Mouse (Mus musculus) CH12.LX (cell line): ENCODE measurements around the gene Efcab2. TPM values are rescaled to one million over a fixed set of nuclear protein-coding genes. Genes with fewer than 3 reads are reported as not detected.

Experiments
- DNase-seq: peaks from one replicate; pipeline ENCODE4 v3.0.0-alpha.2; 2013; ENCODE audit errors: extremely low read depth
- H3K27ac ChIP-seq: 2 replicates; pipeline ENCODE4 v1.5.1; 2012; ENCODE audit warnings: low read depth, mild to moderate bottlenecking, control low read depth, moderate library complexity; ENCODE audit not compliant: insufficient read depth
- H3K27me3 ChIP-seq: replicated peaks from 2 replicates; pipeline ENCODE3; 2012; ENCODE audit warnings: inconsistent platforms
- H3K36me3 ChIP-seq, 2 experiments: replicated peaks in 1 of 2; 2 replicates each; pipeline versions ENCODE3 to v1.6.1; 2012; ENCODE audit warnings: inconsistent platforms in 1 of 2, low read length in 1 of 2, mild to moderate bottlenecking in 1 of 2, mixed read lengths in 1 of 2, moderate library complexity in 1 of 2; ENCODE audit not compliant: control insufficient read depth in 1 of 2, insufficient read depth in 1 of 2
- H3K4me1 ChIP-seq, 2 experiments: 2 replicates each; pipeline ENCODE4 v1.6.1; 2012; ENCODE audit warnings: inconsistent platforms in 1 of 2, moderate library complexity in 1 of 2; ENCODE audit not compliant: insufficient read depth in 2 of 2, control insufficient read depth in 1 of 2
- H3K4me2 ChIP-seq: 2 replicates; pipeline ENCODE4 v1.6.1; 2012; ENCODE audit warnings: low read depth, mild to moderate bottlenecking, control low read depth; ENCODE audit not compliant: poor library complexity, insufficient read depth, severe bottlenecking
- H3K4me3 ChIP-seq, 3 experiments: fragments of 150-350 bp in 1 of 3; sonication (generic) in 1 of 3; replicated peaks in 1 of 3; 2 replicates each; pipeline versions ENCODE3 to v1.5.1; 2011 to 2012; ENCODE audit warnings: low read depth in 2 of 3, low read length in 2 of 3, mild to moderate bottlenecking in 2 of 3, moderate library complexity in 2 of 3, control low read depth in 1 of 3, improper control_type of control experiment in 1 of 3, inconsistent platforms in 1 of 3, mixed read lengths in 1 of 3; ENCODE audit not compliant: poor library complexity in 1 of 3
- H3K79me2 ChIP-seq: replicated peaks from 2 replicates; pipeline ENCODE4 v1.6.1; 2012; ENCODE audit warnings: mild to moderate bottlenecking, moderate library complexity; ENCODE audit not compliant: control insufficient read depth, poor library complexity, insufficient read depth, severe bottlenecking; ENCODE audit errors: extremely low read depth
- H3K9ac ChIP-seq: 2 replicates; pipeline ENCODE4 v1.6.1; 2012; ENCODE audit warnings: low read depth, mild to moderate bottlenecking, control low read depth, moderate library complexity; ENCODE audit not compliant: insufficient read depth
- H3K9me3 ChIP-seq: replicated peaks from 2 replicates; pipeline ENCODE3; 2012; ENCODE audit warnings: low read length, inconsistent platforms, mixed read lengths
- CHD2 ChIP-seq: IDR thresholded peaks from 2 replicates; pipeline ENCODE4 v1.6.1; 2011; ENCODE audit warnings: low read length, improper control_type of control experiment
- EP300 ChIP-seq: IDR thresholded peaks from 2 replicates; pipeline ENCODE4 v1.6.1; 2011; ENCODE audit warnings: low read length, improper control_type of control experiment
- HCFC1 ChIP-seq: IDR thresholded peaks from 2 replicates; pipeline ENCODE4 v1.6.1; 2012; ENCODE audit warnings: low read depth, mild to moderate bottlenecking, inconsistent platforms, low read length, improper control_type of control experiment
- IRF4 ChIP-seq: IDR thresholded peaks from 2 replicates; pipeline ENCODE4 v1.6.1; 2014; ENCODE audit warnings: low read depth, mild to moderate bottlenecking, inconsistent platforms, low read length, improper control_type of control experiment
- MAX ChIP-seq: IDR thresholded peaks from 2 replicates; pipeline ENCODE4 v1.6.1; 2011; ENCODE audit warnings: low read length, improper control_type of control experiment
- MAZ ChIP-seq: IDR thresholded peaks from 2 replicates; pipeline ENCODE4 v1.6.1; 2012; ENCODE audit warnings: low read depth, mild to moderate bottlenecking, inconsistent platforms, low read length, improper control_type of control experiment, moderate library complexity
- MXI1 ChIP-seq: IDR thresholded peaks from 2 replicates; pipeline ENCODE4 v1.6.1; 2011; ENCODE audit warnings: mild to moderate bottlenecking, low read depth, low read length, improper control_type of control experiment
- MYC ChIP-seq: IDR thresholded peaks from 2 replicates; pipeline ENCODE4 v1.6.1; 2011; ENCODE audit warnings: low read depth, mild to moderate bottlenecking, improper control_type of control experiment, low read length
- PAX5 ChIP-seq: IDR thresholded peaks from 2 replicates; pipeline ENCODE4 v1.6.1; 2012; ENCODE audit warnings: low read length, inconsistent platforms, mixed read lengths
- POLR2AphosphoS2 ChIP-seq: IDR thresholded peaks from 2 replicates; pipeline ENCODE4 v1.6.1; 2011; ENCODE audit warnings: low read depth, low read length, improper control_type of control experiment
- RAD21 ChIP-seq: IDR thresholded peaks from 2 replicates; pipeline ENCODE4 v1.6.1; 2011; ENCODE audit warnings: low read depth, mild to moderate bottlenecking, low read length, improper control_type of control experiment, moderate library complexity
- TBP ChIP-seq: conservative IDR thresholded peaks from 2 replicates; pipeline ENCODE4 v1.6.1; 2011; ENCODE audit warnings: low read depth, low read length, improper control_type of control experiment
- TCF12 ChIP-seq: IDR thresholded peaks from 2 replicates; pipeline ENCODE4 v1.6.1; 2014; ENCODE audit warnings: low read depth, mild to moderate bottlenecking, inconsistent platforms, low read length, improper control_type of control experiment
- ZC3H11A ChIP-seq: IDR thresholded peaks from 2 replicates; pipeline ENCODE4 v1.6.1; 2012; ENCODE audit warnings: low read depth, mild to moderate bottlenecking, inconsistent platforms, low read length, improper control_type of control experiment
- ZMIZ1 ChIP-seq: IDR thresholded peaks from 2 replicates; pipeline ENCODE4 v1.6.1; 2012; ENCODE audit warnings: low read depth, mild to moderate bottlenecking, inconsistent platforms, low read length, improper control_type of control experiment
- ZNF384 ChIP-seq: IDR thresholded peaks from 2 replicates; pipeline ENCODE4 v1.6.1; 2012; ENCODE audit warnings: low read depth, low read length, improper control_type of control experiment, inconsistent platforms
- dilution Hi-C: fragments of 300-500 bp; cut with MboI; formaldehyde crosslinking; loops from 2 replicates; pipeline ENCODE4 v1.14.3; 2020; ENCODE audit warnings: low sequenced_read_pairs; ENCODE audit not compliant: extremely low pct_unique_long_range_greater_than_20kb, extremely low pct_ligation_motif_present
- in situ Hi-C: fragments of 300-500 bp; cut with MboI; formaldehyde crosslinking; loops from 3 replicates; pipeline ENCODE4 v1.14.3; 2019; ENCODE audit warnings: low sequenced_read_pairs, low pct_ligation_motif_present, low pct_unique_long_range_greater_than_20kb, mixed read lengths
- polyA plus RNA-seq: library from polyadenylated mRNA; unstranded; fragments of >175 nt; gene quantifications from 2 replicates; pipeline ENCODE4 v1.2.1, GENCODE M21; 2012; ENCODE audit warnings: low read depth; ENCODE audit not compliant: insufficient read length
- total RNA-seq, 2 experiments: library from RNA; depleted of rRNA; stranded (reverse); fragments of 300-350 nt in 1 of 2; fragments of >200 nt in 1 of 2; gene quantifications; 2 replicates each; pipeline ENCODE4 v1.2.3; 2012 to 2014

The Efcab2 gene
- total and polyA plus RNA-seq, 3 experiments, result 1.2 to 3.2 (median 1.8) TPM

GRCm38 (mm10) chr1:178444407-178444806 lies 38.5 kb downstream of the Efcab2 start:
- DNase-seq, result no peak
- dilution Hi-C loops, result no loop called here
- H3K4me1 ChIP-seq, result peaks cover 0 to 10% of the 10 kb centered on the region in 2 experiments; a peak in 2 of 4 replicates
- H3K27ac ChIP-seq, result no peak overlapping the region
- TF ChIP-seq MAX (no peak), MYC (no peak), ZMIZ1 (no peak), CHD2 (no peak), PAX5 (no peak), IRF4 (no peak), TBP (no peak), ZC3H11A (no peak), ZNF384 (no peak), RAD21 (no peak), POLR2AphosphoS2 (no peak), MXI1 (no peak)
- in situ Hi-C loops, result no loop called here
- H3K79me2 ChIP-seq, result no peaks in the 10 kb centered on the region
- no peak overlapping the region for H3K4me2 ChIP-seq
- H3K36me3 ChIP-seq, result no peaks in the 10 kb centered on the region
- H3K4me3 ChIP-seq, result no peak overlapping the region
- no peaks in the 10 kb centered on the region for H3K9me3 ChIP-seq
- H3K27me3 ChIP-seq, result no peaks in the 10 kb centered on the region
- no peak overlapping the region for H3K9ac ChIP-seq

DNA sequence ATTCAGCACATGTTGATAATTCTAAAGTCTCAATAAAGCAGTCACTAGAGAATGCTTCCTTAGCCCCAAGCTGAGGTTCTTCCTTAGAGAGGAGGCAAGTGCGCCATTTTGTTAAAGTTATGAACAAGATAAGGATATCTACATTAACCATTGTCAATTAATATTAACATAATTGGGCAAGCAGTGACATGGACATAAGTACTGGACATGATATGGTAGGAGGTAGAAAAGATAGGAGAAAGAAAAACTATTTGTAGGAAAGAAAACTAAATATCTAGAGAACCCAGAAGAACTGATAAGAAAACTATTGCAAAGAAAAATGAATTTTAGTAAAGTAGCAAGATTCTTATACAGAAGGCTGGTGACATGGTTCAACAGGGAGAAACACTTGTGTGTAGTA lies 41.2 kb downstream of the Efcab2 start:
- Histone ChIP-seq H3K9ac (no peak overlapping the region), H3K79me2 (no peaks in the 10 kb centered on the region)

GRCm38 (mm10) chr1:178448271-178448744 lies 42.4 kb downstream of the Efcab2 start:
- no peak for DNase-seq
- no peaks in the 10 kb centered on the region for H3K79me2 ChIP-seq
- no peaks in the 10 kb centered on the region for H3K27me3 ChIP-seq
- H3K9me3 ChIP-seq, result no peaks in the 10 kb centered on the region
- H3K27ac ChIP-seq, result no peak overlapping the region
- H3K4me1 ChIP-seq, result peaks cover 0 to 10% of the 10 kb centered on the region in 2 experiments; a peak in 2 of 4 replicates
- TF ChIP-seq PAX5, result no peak
- TF ChIP-seq, all 38 proteins: peak for 0
- dilution Hi-C loops, result no loop called here
- H3K4me2 ChIP-seq, result no peak overlapping the region
- in situ Hi-C loops, result no loop called here
- no peaks in the 10 kb centered on the region for H3K36me3 ChIP-seq
- H3K4me3 ChIP-seq, result no peak overlapping the region
- H3K9ac ChIP-seq, result no peak overlapping the region

More for the DNA sequence above, 41.2 kb downstream of the Efcab2 start:
- Histone ChIP-seq H3K36me3 (no peaks in the 10 kb centered on the region), H3K4me2 (no peak overlapping the region), H3K4me1 (peaks cover 0 to 10% of the 10 kb centered on the region in 2 experiments; a peak in 2 of 4 replicates), H3K9me3 (no peaks in the 10 kb centered on the region), H3K4me3 (no peak overlapping the region), H3K27me3 (no peaks in the 10 kb centered on the region), H3K27ac (no peak overlapping the region)
- dilution Hi-C loops (no loop called here), in situ Hi-C loops (no loop called here)
- no peak for TF ChIP-seq TCF12
- no peak for TF ChIP-seq MAZ
- TF ChIP-seq MXI1, result no peak
- TF ChIP-seq MAX, result no peak
- no peak for TF ChIP-seq EP300
- no peak for TF ChIP-seq HCFC1
- no peak for DNase-seq
